Mouse (Mus musculus) cerebellum, adult 9-10 months (tissue): Measurements from ENCODE around the gene Tead3.
A peak's percentile ranks its signal among the peaks of the same experiment; 100 is the strongest.

Source experiments
- DNase-seq: peaks from one replicate; pipeline ENCODE4 v3.0.0; 2022

The Tead3 gene

GRCm38 (mm10) chr17:28350466-28351352 lies at the start of gene Tead3:
Tead3 (minus strand) TSS chr17:28350817.
- no peak for DNase-seq

GRCm38 (mm10) chr17:28394994-28395393 lies 44.4 kb upstream of the Tead3 start:
- DNase-seq = no peak

- no peak for DNase-seq
Measured at GRCm38 (mm10) chr17:28394051-28394765, 43.6 kb upstream of the Tead3 start.

- no peak for DNase-seq
Measured at GRCm38 (mm10) chr17:28391568-28392432, 41.2 kb upstream of the Tead3 start.

- no peak for DNase-seq
Measured at GRCm38 (mm10) chr17:28388534-28388933, 37.9 kb upstream of the Tead3 start.

GRCm38 (mm10) chr17:28386150-28386905 lies 35.7 kb upstream of the Tead3 start:
- peak; percentile 84 for DNase-seq

- DNase-seq = no peak
Measured at GRCm38 (mm10) chr17:28384298-28384697, 33.7 kb upstream of the Tead3 start.

GRCm38 (mm10) chr17:28380255-28380654 lies 29.6 kb upstream of the Tead3 start:
- no peak for DNase-seq

- DNase-seq = no peak
Measured at GRCm38 (mm10) chr17:28375592-28376061, 25.0 kb upstream of the Tead3 start.

GRCm38 (mm10) chr17:28374494-28374893 lies 23.9 kb upstream of the Tead3 start:
- no peak for DNase-seq

- no peak for DNase-seq
Measured at GRCm38 (mm10) chr17:28373821-28374220, 23.2 kb upstream of the Tead3 start.

GRCm38 (mm10) chr17:28371941-28372340 lies 21.3 kb upstream of the Tead3 start:
- no peak for DNase-seq

- no peak for DNase-seq
Measured at GRCm38 (mm10) chr17:28371286-28371685, 20.7 kb upstream of the Tead3 start.

GRCm38 (mm10) chr17:28369056-28369455 lies 18.4 kb upstream of the Tead3 start:
- DNase-seq = no peak

- peak; percentile 44 for DNase-seq
Measured at GRCm38 (mm10) chr17:28368449-28368848, 17.8 kb upstream of the Tead3 start.

- DNase-seq = no peak
Measured at GRCm38 (mm10) chr17:28365122-28365521, 14.5 kb upstream of the Tead3 start, which contains the start of gene Tulp1. Tulp1 (minus strand) TSS chr17:28365222.

- DNase-seq = no peak
Measured at GRCm38 (mm10) chr17:28363507-28363906, 12.9 kb upstream of the Tead3 start.

- DNase-seq = no peak
Measured at GRCm38 (mm10) chr17:28362653-28363292, 12.2 kb upstream of the Tead3 start.

GRCm38 (mm10) chr17:28361921-28362652 lies 11.5 kb upstream of the Tead3 start:
- no peak for DNase-seq

GRCm38 (mm10) chr17:28360531-28361277 lies 10.1 kb upstream of the Tead3 start:
- no peak for DNase-seq
